Mouse (Mus musculus): Measurements from ENCODE around the gene Kras. TPM values are rescaled to one million over a fixed set of nuclear protein-coding genes. Genes with fewer than 3 reads are reported as not detected.
A peak's percentile ranks its signal among the peaks of the same experiment; 100 is the strongest.

The Kras gene
- total and polyA plus RNA-seq, 3 experiments: 15.6 to 44.3 TPM; not detected in 1

GRCm38 (mm10) chr6:145182044-145182443 is 68.0 kb downstream of the Kras start:
- peaks cover 0 to 2% of the 10 kb centered on the region in 2 experiments; a peak in 1 of 4 replicates for H3K4me1 ChIP-seq (ENCODE audit: control insufficient read depth in 1 of 2, insufficient read depth in 2 of 2, low read length in 2 of 2)
- peak; percentile 70 for DNase-seq (ENCODE audit: low read depth, low spot score)
- no peaks in the 10 kb centered on the region for H3K36me3 ChIP-seq (ENCODE audit: control insufficient read depth in 1 of 2, insufficient read depth in 2 of 2, low read length in 2 of 2)
- no peak overlapping the region for H3K9ac ChIP-seq (ENCODE audit: control insufficient read depth, low read depth, low read length, poor library complexity, severe bottlenecking)
- no peaks in the 10 kb centered on the region for H3K79me2 ChIP-seq (ENCODE audit: control insufficient read depth, insufficient read depth, low read length, poor library complexity)
- H3K27me3 ChIP-seq (ENCODE audit: control insufficient read depth in 1 of 2, insufficient read depth in 2 of 2, low read length in 2 of 2): no peaks in the 10 kb centered on the region; a peak in 1 of 4 replicates
- TF ChIP-seq NELFE (IDR thresholded peaks at IDR 0.05; ENCODE audit: low read depth, low read length): no peak
- TF ChIP-seq SMC3 (IDR thresholded peaks at IDR 0.05; ENCODE audit: low read depth, low read length): peak; percentile 7; the same call in 1 of the 2 replicates
- no peaks in the 10 kb centered on the region for H3K9me3 ChIP-seq (replicated peaks; ENCODE audit: insufficient read depth, low read length)
- no peak overlapping the region for H3K4me3 ChIP-seq (ENCODE audit: control insufficient read depth in 1 of 2, insufficient read depth in 1 of 2, low read depth in 2 of 2, low read length in 2 of 2)
- no peak overlapping the region for H3K27ac ChIP-seq (ENCODE audit: control insufficient read depth, low read depth, low read length)

- Histone ChIP-seq H3K27ac (ENCODE audit: control insufficient read depth, low read depth, low read length) (no peak overlapping the region), H3K36me3 (ENCODE audit: control insufficient read depth in 1 of 2, insufficient read depth in 2 of 2, low read length in 2 of 2) (no peaks in the 10 kb centered on the region), H3K4me3 (ENCODE audit: control insufficient read depth in 1 of 2, insufficient read depth in 1 of 2, low read depth in 2 of 2, low read length in 2 of 2) (no peak overlapping the region), H3K9me3 (replicated peaks; ENCODE audit: insufficient read depth, low read length) (no peaks in the 10 kb centered on the region), H3K27me3 (ENCODE audit: control insufficient read depth in 1 of 2, insufficient read depth in 2 of 2, low read length in 2 of 2) (no peaks in the 10 kb centered on the region; a peak in 1 of 4 replicates), H3K79me2 (ENCODE audit: control insufficient read depth, insufficient read depth, low read length, poor library complexity) (no peaks in the 10 kb centered on the region), H3K9ac (ENCODE audit: control insufficient read depth, low read depth, low read length, poor library complexity, severe bottlenecking) (no peak overlapping the region), H3K4me1 (ENCODE audit: control insufficient read depth in 1 of 2, insufficient read depth in 2 of 2, low read length in 2 of 2) (peaks cover 0 to 2% of the 10 kb centered on the region in 2 experiments; a peak in 1 of 4 replicates)
- TF ChIP-seq USF1 (IDR thresholded peaks at IDR 0.05; ENCODE audit: low read depth, low read length) (no peak), ZC3H11A (IDR thresholded peaks at IDR 0.05; ENCODE audit: low read depth, low read length) (peak; percentile 74), SIN3A (IDR thresholded peaks at IDR 0.05; ENCODE audit: low read length) (no peak), ZKSCAN1 (IDR thresholded peaks at IDR 0.05; ENCODE audit: low read depth, low read length) (no peak), CTCF (IDR thresholded peaks at IDR 0.05 in 2 of 3, conservative IDR thresholded peaks at IDR 0.05 in 1 of 3; ENCODE audit: control insufficient read depth in 1 of 3, insufficient read depth in 1 of 3, low read depth in 2 of 3, low read length in 3 of 3, poor library complexity in 1 of 3, severe bottlenecking in 1 of 3) (peak; percentile 74 to 88 (median 79)), SMC3 (IDR thresholded peaks at IDR 0.05; ENCODE audit: low read depth, low read length) (peak; percentile 93), HCFC1 (IDR thresholded peaks at IDR 0.05; ENCODE audit: low read depth, low read length) (no peak), RAD21 (IDR thresholded peaks at IDR 0.05; ENCODE audit: low read depth, low read length) (peak; percentile 86)
- DNase-seq (ENCODE audit: low read depth, low spot score): peak; percentile 76
Measured at GRCm38 (mm10) chr6:145179665-145180064, 70.4 kb downstream of the Kras start.

- Histone ChIP-seq H3K9ac (ENCODE audit: control insufficient read depth, low read depth, low read length, poor library complexity, severe bottlenecking) (no peak overlapping the region), H3K27me3 (ENCODE audit: control insufficient read depth in 1 of 2, insufficient read depth in 2 of 2, low read length in 2 of 2) (no peaks in the 10 kb centered on the region; a peak in 1 of 4 replicates), H3K4me3 (ENCODE audit: control insufficient read depth in 1 of 2, insufficient read depth in 1 of 2, low read depth in 2 of 2, low read length in 2 of 2) (no peak overlapping the region), H3K79me2 (ENCODE audit: control insufficient read depth, insufficient read depth, low read length, poor library complexity) (no peaks in the 10 kb centered on the region), H3K27ac (ENCODE audit: control insufficient read depth, low read depth, low read length) (no peak overlapping the region), H3K36me3 (ENCODE audit: control insufficient read depth in 1 of 2, insufficient read depth in 2 of 2, low read length in 2 of 2) (peaks cover 0 to 1% of the 10 kb centered on the region in 2 experiments; a peak in 1 of 4 replicates), H3K9me3 (replicated peaks; ENCODE audit: insufficient read depth, low read length) (no peaks in the 10 kb centered on the region), H3K4me1 (ENCODE audit: control insufficient read depth in 1 of 2, insufficient read depth in 2 of 2, low read length in 2 of 2) (no peaks in the 10 kb centered on the region)
- no peak for TF ChIP-seq USF2 (IDR thresholded peaks at IDR 0.05; ENCODE audit: borderline replicate concordance in 1 of 2, insufficient read depth in 1 of 2, low read depth in 1 of 2, low read length in 2 of 2)
- no peak for TF ChIP-seq UBTF (IDR thresholded peaks at IDR 0.05; ENCODE audit: borderline replicate concordance, insufficient read depth, low read depth, low read length)
- TF ChIP-seq SMC3 (IDR thresholded peaks at IDR 0.05; ENCODE audit: low read depth, low read length): no peak
- no peak for TF ChIP-seq CHD1 (IDR thresholded peaks at IDR 0.05; ENCODE audit: low read depth, low read length)
- no peak for TF ChIP-seq POLR2A (IDR thresholded peaks at IDR 0.05; ENCODE audit: control insufficient read depth in 1 of 2, insufficient read depth in 1 of 2, low read depth in 1 of 2, low read length in 2 of 2, poor library complexity in 1 of 2)
- DNase-seq (ENCODE audit: low read depth, low spot score): no peak
Measured at GRCm38 (mm10) chr6:145176474-145176873, 73.6 kb downstream of the Kras start.
